Mouse (Mus musculus): Measurements from ENCODE around the gene Trappc11. TPM values are rescaled to one million over a fixed set of nuclear protein-coding genes. Genes with fewer than 3 reads are reported as not detected.

Gene Trappc11
- polyA plus RNA-seq, 1 experiment from 2014 or later = 42.3 TPM

DNA sequence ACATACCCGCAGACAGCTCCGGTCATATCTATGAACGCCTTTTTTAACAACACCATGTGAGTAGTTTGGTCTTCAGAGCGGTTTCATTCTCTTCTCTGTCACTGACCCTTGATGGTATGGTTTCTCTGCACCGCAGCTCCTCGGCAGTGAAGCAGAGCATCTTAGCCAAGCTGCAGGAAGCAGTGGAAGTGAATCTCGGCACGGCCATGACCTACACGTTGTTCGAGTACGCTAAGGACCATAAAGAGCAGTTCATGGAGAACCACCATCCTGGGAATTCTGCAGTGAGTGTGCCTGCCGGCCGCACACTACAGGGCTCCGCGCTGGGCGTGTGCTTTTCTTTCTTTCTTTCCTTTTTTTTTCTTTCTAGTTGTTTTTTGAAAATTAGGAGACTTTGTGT is 9.5 kb upstream of the Trappc11 start:
- ATAC-seq (ENCODE audit: insufficient number of reproducible peaks, insufficient read depth, low FRiP score, low TSS enrichment) = no peak
- 94% methylated on average over 16 of the region's 16 CpGs for whole genome bisulfite sequencing

DNA sequence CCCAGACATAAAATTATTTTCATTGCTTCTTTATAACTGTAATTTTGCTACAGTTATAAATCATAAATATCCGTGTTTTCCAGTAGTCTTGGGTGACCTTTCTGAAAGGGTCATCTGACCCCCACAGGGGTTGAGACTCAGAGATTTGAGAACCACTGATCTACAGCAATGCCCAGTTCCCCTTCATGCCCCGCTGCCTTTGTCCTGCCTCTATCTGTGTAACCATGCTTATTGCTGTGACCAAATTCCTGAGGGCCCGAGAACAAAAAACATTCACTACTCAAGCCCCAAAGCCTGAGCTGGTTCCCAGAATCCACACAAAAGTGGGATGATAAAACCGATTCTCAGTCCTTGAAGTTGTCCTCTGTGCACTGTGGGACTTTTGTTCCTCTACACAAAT is 5.1 kb upstream of the Trappc11 start:
- no peak overlapping the region for H3K4me3 ChIP-seq
- no peak overlapping the region for H3K4me2 ChIP-seq (replicated peaks)
- no peaks in the 10 kb centered on the region for H3K9me3 ChIP-seq
- no peak for ATAC-seq (ENCODE audit: insufficient number of reproducible peaks, insufficient read depth, low FRiP score, low TSS enrichment)
- no peak overlapping the region for H3K9ac ChIP-seq
- peaks cover 5% of the 10 kb centered on the region; the same call in 1 of the 2 replicates for H3K4me1 ChIP-seq
- H3K27me3 ChIP-seq = no peaks in the 10 kb centered on the region
- H3K36me3 ChIP-seq = peaks cover 34% of the 10 kb centered on the region
- 88% methylated on average over 4 of the region's 4 CpGs for WGBS
- no peak overlapping the region for H3K27ac ChIP-seq

More for the DNA sequence above, 9.5 kb upstream of the Trappc11 start:
- Histone ChIP-seq H3K9me3 (no peaks in the 10 kb centered on the region), H3K4me1 (no peaks in the 10 kb centered on the region), H3K9ac (no peak overlapping the region), H3K27me3 (no peaks in the 10 kb centered on the region), H3K4me2 (replicated peaks) (no peak overlapping the region), H3K36me3 (peaks cover 65% of the 10 kb centered on the region), H3K27ac (no peak overlapping the region), H3K4me3 (no peak overlapping the region)

DNA sequence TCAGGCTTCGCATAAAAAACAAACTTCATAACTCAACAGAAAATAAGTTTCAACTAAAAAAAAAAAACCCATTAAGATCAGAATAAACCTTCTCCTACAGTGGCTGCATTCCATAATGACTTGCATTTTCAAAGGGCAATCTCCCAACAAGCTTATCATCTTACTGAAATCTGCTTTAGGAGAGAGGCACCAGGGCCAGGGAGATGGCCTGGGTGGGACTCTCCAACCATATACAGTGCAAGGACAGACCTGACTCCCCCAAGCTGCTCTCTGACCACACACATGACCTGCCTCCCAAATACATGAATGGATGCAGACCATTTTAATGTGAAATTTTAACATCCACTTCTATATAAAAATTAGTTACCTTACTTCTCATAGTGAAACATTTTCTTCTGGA is 5.2 kb downstream of the Trappc11 start:
- H3K27me3 ChIP-seq = no peaks in the 10 kb centered on the region
- peaks cover 35% of the 10 kb centered on the region for H3K36me3 ChIP-seq
- H3K4me2 ChIP-seq (replicated peaks) = no peak overlapping the region
- WGBS = 96% methylated on average over 1 of the region's 1 CpGs
- no peak for ATAC-seq (ENCODE audit: insufficient number of reproducible peaks, insufficient read depth, low FRiP score, low TSS enrichment)
- H3K9me3 ChIP-seq = no peaks in the 10 kb centered on the region
- H3K4me3 ChIP-seq = no peak overlapping the region
- H3K4me1 ChIP-seq = peaks cover 8% of the 10 kb centered on the region
- no peak overlapping the region for H3K9ac ChIP-seq
- H3K27ac ChIP-seq = no peak overlapping the region

DNA sequence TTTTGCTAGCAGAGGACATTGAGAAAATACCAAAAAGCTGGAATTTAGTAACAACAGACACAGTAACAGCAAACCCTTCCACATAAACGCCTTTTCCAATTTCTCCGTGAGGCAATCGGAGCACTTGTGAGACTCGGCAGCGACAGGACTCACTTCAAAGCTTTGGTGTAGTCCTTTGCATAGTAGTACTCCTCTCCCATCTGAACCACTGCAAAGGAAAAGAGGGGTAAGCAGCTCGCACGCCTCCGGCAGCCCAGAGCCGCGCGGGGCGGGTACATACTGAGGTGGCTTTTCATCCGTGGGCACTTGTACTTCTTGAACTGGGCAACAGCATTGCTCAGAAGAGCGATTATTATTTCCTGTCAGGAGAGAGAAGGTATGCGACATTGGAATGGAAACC is 19.7 kb downstream of the Trappc11 start:
- Histone ChIP-seq H3K9ac (no peak overlapping the region), H3K9me3 (no peaks in the 10 kb centered on the region), H3K4me1 (no peaks in the 10 kb centered on the region), H3K27ac (no peak overlapping the region), H3K36me3 (peaks cover 59% of the 10 kb centered on the region), H3K27me3 (no peaks in the 10 kb centered on the region), H3K4me3 (no peak overlapping the region), H3K4me2 (replicated peaks) (no peak overlapping the region)
- ATAC-seq (ENCODE audit: insufficient number of reproducible peaks, insufficient read depth, low FRiP score, low TSS enrichment) = no peak
- WGBS = 94% methylated on average over 15 of the region's 15 CpGs

DNA sequence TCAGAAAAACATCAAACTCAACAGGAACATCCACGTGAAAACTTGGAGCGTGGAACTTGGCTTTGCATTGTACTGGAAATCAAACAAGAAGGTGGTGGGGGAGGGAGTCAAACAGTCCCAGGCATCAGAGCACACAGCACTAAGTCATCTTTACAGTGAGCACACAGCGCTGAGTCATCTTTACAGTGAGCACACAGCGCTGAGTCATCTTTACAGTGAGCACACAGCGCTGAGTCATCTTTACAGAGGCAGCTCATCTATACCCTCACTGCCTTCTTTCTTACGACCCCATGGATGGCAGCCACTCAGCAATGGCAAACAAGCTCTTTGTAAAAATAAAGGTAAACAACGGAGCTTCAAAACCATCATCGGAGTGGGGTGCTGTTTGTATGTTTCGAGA is 22.3 kb downstream of the Trappc11 start:
- Histone ChIP-seq H3K4me1 (no peaks in the 10 kb centered on the region), H3K27me3 (no peaks in the 10 kb centered on the region), H3K36me3 (peaks cover 49% of the 10 kb centered on the region), H3K4me3 (no peak overlapping the region), H3K9ac (no peak overlapping the region), H3K27ac (no peak overlapping the region), H3K9me3 (no peaks in the 10 kb centered on the region), H3K4me2 (replicated peaks) (no peak overlapping the region)
- ATAC-seq (ENCODE audit: insufficient number of reproducible peaks, insufficient read depth, low FRiP score, low TSS enrichment) = no peak
- 93% methylated on average over 9 of the region's 9 CpGs for WGBS

DNA sequence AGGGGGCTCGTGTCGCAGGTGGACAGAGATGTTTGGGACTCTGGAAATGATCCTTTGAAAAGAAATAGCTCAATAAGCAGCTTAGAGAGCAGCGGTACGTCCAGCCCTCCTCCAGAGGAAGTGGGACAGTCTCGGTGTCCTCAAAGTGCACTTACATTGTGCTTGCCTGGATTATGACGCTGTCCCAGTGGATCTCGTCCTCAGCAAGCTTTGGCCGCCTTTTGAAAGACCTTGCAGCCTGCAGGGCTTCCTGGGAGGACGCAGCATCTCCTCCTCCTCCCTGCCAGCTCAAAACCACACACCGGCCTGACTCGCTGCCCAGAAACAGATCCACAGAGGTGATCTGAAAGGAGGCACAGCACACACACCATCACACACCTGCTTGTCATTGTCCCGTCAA is 27.8 kb downstream of the Trappc11 start:
- no peak overlapping the region for H3K27ac ChIP-seq
- no peak overlapping the region for H3K4me3 ChIP-seq
- WGBS = 93% methylated on average over 12 of the region's 12 CpGs
- no peaks in the 10 kb centered on the region for H3K27me3 ChIP-seq
- H3K4me1 ChIP-seq = no peaks in the 10 kb centered on the region
- H3K9me3 ChIP-seq = no peaks in the 10 kb centered on the region
- no peak for ATAC-seq (ENCODE audit: insufficient number of reproducible peaks, insufficient read depth, low FRiP score, low TSS enrichment)
- H3K4me2 ChIP-seq (replicated peaks) = no peak overlapping the region
- H3K9ac ChIP-seq = no peak overlapping the region
- H3K36me3 ChIP-seq = peaks cover 70% of the 10 kb centered on the region

DNA sequence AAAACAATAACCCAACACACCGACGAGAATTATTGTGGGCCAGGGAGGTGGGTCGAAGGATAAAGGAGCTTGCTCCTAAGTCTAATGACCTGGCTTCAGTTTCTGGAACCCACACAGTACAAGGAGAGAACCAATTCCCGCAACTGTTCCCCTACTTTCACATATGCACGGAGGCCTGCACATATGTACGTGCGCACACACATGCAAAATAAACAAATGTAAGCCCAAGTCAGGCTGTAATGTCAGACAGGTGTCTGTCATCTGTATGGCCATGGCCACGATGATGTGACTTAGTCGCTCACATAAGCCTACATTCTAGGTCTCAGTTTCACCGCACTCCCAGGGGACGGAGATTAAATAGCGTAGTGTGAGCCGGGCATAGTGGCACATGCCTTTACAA is 30.7 kb downstream of the Trappc11 start:
- Histone ChIP-seq H3K36me3 (peaks cover 73% of the 10 kb centered on the region), H3K4me3 (no peak overlapping the region), H3K9me3 (no peaks in the 10 kb centered on the region), H3K9ac (no peak overlapping the region), H3K27me3 (no peaks in the 10 kb centered on the region), H3K4me2 (replicated peaks) (no peak overlapping the region), H3K27ac (no peak overlapping the region), H3K4me1 (no peaks in the 10 kb centered on the region)
- no peak for ATAC-seq (ENCODE audit: insufficient number of reproducible peaks, insufficient read depth, low FRiP score, low TSS enrichment)
- 94% methylated on average over 13 of the region's 13 CpGs for WGBS

DNA sequence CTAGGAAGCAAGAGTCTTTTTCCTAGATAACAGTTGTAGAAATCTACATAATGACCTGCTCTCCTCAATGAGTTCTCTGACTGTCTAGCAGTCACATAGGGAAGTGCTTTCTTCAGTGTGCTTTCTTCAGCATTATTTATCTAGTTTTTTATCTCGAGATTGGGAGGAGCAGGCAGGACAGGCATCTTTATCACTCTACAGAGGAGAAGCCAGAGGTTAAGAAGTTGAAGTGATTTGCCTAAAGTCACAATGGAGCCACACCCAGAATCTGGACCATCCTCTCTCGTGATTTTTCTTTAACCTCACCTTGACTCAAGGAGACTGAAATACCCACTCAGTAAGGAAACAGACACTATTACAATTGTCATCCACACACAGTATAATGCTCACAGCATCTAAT is 31.3 kb downstream of the Trappc11 start:
- no peak overlapping the region for H3K4me3 ChIP-seq
- WGBS = 77% methylated on average over 2 of the region's 2 CpGs
- no peak for ATAC-seq (ENCODE audit: insufficient number of reproducible peaks, insufficient read depth, low FRiP score, low TSS enrichment)
- H3K4me2 ChIP-seq (replicated peaks) = no peak overlapping the region
- no peak overlapping the region for H3K27ac ChIP-seq
- H3K9ac ChIP-seq = no peak overlapping the region
- H3K4me1 ChIP-seq = no peaks in the 10 kb centered on the region
- H3K36me3 ChIP-seq = peaks cover 78% of the 10 kb centered on the region
- no peaks in the 10 kb centered on the region for H3K9me3 ChIP-seq
- H3K27me3 ChIP-seq = no peaks in the 10 kb centered on the region

DNA sequence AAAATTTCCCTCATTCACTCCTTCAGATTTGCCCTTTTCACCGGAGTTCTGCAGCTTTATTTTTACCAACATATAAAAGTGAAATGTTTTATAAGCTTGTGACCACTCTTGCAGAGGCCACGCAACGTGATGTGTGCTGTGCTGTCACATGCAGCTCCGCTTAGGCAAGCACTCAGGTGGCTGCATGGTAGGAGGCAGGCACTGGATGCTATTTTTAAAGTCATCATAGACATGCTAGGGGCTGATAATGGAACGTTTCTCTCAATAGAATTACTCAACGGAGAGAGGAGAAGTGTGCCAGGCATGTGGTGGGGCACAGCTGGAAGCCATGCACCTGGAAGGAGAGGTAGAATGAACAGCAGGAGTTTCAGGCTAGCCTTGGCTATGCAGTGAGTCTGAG is 37.8 kb downstream of the Trappc11 start:
- peaks cover 81% of the 10 kb centered on the region for H3K36me3 ChIP-seq
- no peak for ATAC-seq (ENCODE audit: insufficient number of reproducible peaks, insufficient read depth, low FRiP score, low TSS enrichment)

DNA sequence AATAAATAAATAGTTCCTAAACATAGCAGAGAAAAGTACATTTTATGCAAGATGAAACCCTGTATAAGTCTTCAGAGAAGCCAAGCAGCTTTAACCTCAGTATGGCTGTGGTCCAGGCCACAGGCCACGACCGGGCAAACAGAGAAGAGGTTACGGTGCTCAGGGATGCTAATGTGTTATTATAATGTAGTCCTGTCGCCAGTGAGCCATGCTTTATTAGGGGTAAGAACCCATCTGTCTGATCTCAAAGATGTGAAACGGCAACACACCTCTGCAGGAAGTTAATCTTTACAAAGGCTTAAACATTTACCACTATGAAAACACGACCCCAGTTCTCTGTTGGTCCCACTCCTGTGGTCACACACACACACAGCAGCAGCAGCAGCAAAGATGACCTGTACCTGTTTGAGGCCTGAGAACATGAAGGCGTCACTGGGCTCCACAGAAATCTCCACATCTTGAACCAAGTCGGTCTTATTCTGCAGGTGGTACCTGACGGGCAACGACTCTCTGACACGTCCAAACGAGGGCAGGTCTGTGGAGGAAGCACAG is 38.6 kb downstream of the Trappc11 start:
- Histone ChIP-seq H3K27me3 (no peaks in the 10 kb centered on the region), H3K9ac (no peak overlapping the region), H3K4me2 (replicated peaks) (no peak overlapping the region), H3K36me3 (peaks cover 80% of the 10 kb centered on the region), H3K27ac (no peak overlapping the region), H3K9me3 (no peaks in the 10 kb centered on the region), H3K4me3 (no peak overlapping the region), H3K4me1 (no peaks in the 10 kb centered on the region)
- 90% methylated on average over 12 of the region's 12 CpGs for whole genome bisulfite sequencing
- ATAC-seq (ENCODE audit: insufficient number of reproducible peaks, insufficient read depth, low FRiP score, low TSS enrichment) = no peak

More for the DNA sequence above, 37.8 kb downstream of the Trappc11 start:
- 90% methylated on average over 6 of the region's 6 CpGs for WGBS
- Histone ChIP-seq H3K27me3 (no peaks in the 10 kb centered on the region), H3K4me1 (no peaks in the 10 kb centered on the region), H3K9ac (no peak overlapping the region), H3K4me3 (no peak overlapping the region), H3K4me2 (replicated peaks) (no peak overlapping the region), H3K27ac (no peak overlapping the region), H3K9me3 (no peaks in the 10 kb centered on the region)

DNA sequence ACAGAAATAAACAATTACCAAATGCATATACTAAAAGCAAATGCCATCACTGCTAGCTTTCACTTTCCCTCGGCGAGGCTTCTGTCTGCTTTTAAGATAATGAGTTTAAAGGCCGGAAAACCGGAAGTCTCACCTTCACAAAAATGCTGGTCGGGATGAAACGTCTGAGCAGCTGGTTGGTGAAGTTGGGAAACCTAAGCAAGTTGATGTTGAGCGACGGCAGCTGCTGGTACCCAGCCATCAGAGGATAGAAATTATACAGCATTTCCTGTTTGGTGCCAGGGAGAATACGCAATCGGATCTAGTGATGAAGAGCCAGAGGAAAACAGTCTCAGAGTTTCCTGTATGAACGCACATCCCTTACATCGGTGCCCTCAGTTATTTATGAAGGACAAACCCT is 40.2 kb downstream of the Trappc11 start:
- no peak overlapping the region for H3K27ac ChIP-seq
- no peak overlapping the region for H3K9ac ChIP-seq
- H3K36me3 ChIP-seq = peaks cover 73% of the 10 kb centered on the region
- no peak overlapping the region for H3K4me3 ChIP-seq
- no peaks in the 10 kb centered on the region for H3K27me3 ChIP-seq
- H3K4me1 ChIP-seq = no peaks in the 10 kb centered on the region
- ATAC-seq (ENCODE audit: insufficient number of reproducible peaks, insufficient read depth, low FRiP score, low TSS enrichment) = no peak
- WGBS = 88% methylated on average over 12 of the region's 12 CpGs
- no peak overlapping the region for H3K4me2 ChIP-seq (replicated peaks)
- no peaks in the 10 kb centered on the region for H3K9me3 ChIP-seq

DNA sequence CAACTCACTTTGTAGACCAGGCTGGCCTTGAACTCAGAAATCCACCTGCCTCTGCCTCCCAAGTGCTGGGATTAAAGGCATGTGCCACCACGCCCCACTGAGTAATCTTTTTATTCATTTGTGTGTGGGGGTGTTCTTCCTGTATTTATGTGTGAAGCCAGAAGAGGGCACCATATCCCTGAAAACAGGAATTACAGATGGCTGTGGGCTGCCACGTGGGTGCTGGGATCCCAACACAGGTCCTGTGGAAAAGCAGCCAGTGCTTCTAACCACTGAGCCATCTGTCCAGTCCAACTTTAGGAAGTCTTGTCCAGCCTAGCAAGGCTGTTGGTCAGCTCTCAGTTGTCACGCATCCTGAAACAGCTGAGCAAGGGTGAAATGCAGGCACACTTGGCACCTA is 46.0 kb downstream of the Trappc11 start:
- Histone ChIP-seq H3K9ac (no peak overlapping the region), H3K27me3 (no peaks in the 10 kb centered on the region), H3K4me1 (no peaks in the 10 kb centered on the region), H3K9me3 (no peaks in the 10 kb centered on the region), H3K36me3 (peaks cover 32% of the 10 kb centered on the region), H3K27ac (no peak overlapping the region), H3K4me2 (replicated peaks) (no peak overlapping the region), H3K4me3 (no peak overlapping the region)
- WGBS = 92% methylated on average over 3 of the region's 3 CpGs
- ATAC-seq (ENCODE audit: insufficient number of reproducible peaks, insufficient read depth, low FRiP score, low TSS enrichment) = no peak
